Mouse (Mus musculus) small intestine, adult 2 months (tissue): ENCODE measurements around the gene Snx22. TPM values are rescaled to one million over a fixed set of nuclear protein-coding genes. Genes with fewer than 3 reads are reported as not detected.

Experiments
- H3K27ac ChIP-seq: fragments of 200-500 bp; 2 replicates; pipeline ENCODE4 v1.5.1; 2012; ENCODE audit warnings: low read depth, low read length, control low read depth, inconsistent platforms; ENCODE audit not compliant: insufficient read depth
- H3K27me3 ChIP-seq: fragments of 200-500 bp; 2 replicates; pipeline ENCODE4 v1.6.1; 2012; ENCODE audit warnings: mild to moderate bottlenecking, moderate library complexity, low read length, inconsistent platforms; ENCODE audit not compliant: control insufficient read depth, insufficient read depth
- H3K36me3 ChIP-seq: fragments of 200-500 bp; 2 replicates; pipeline ENCODE4 v1.6.1; 2012; ENCODE audit warnings: mild to moderate bottlenecking, low read length, control low read depth, inconsistent platforms; ENCODE audit not compliant: control insufficient read depth, insufficient read depth
- H3K4me1 ChIP-seq: fragments of 200-500 bp; 2 replicates; pipeline ENCODE4 v1.6.1; 2012; ENCODE audit warnings: low read length, inconsistent platforms, mixed read lengths; ENCODE audit not compliant: control insufficient read depth, insufficient read depth, insufficient read length
- H3K4me3 ChIP-seq: fragments of 200-500 bp; 2 replicates; pipeline ENCODE4 v1.5.1; 2012; ENCODE audit warnings: low read depth, mild to moderate bottlenecking, control low read depth, inconsistent platforms, low read length, moderate library complexity
- CTCF ChIP-seq: fragments of 200-500 bp; IDR thresholded peaks from 2 replicates; pipeline ENCODE4 v1.5.1; 2012; ENCODE audit warnings: low read depth, mild to moderate bottlenecking, control low read depth, inconsistent platforms, low read length, moderate library complexity, mixed read lengths; ENCODE audit not compliant: insufficient replicate concordance, insufficient read length; ENCODE audit errors: extremely low read depth
- POLR2A ChIP-seq: fragments of 200-500 bp; IDR thresholded peaks from 2 replicates; pipeline ENCODE4 v1.6.1; 2012; ENCODE audit warnings: low read depth, mild to moderate bottlenecking, control low read depth, inconsistent platforms, low read length, moderate library complexity
- WGBS: fragments of 180-500 bp; shearing (Covaris S2); methylation state at CpG from one replicate; pipeline ENCODE4 v1.1.7; 2018; 5-methylcytosine and 5-hydroxymethylcytosine counted together
- polyA plus RNA-seq: library from polyadenylated mRNA; depleted of rRNA; stranded (reverse); fragments of >200 nt; gene quantifications from 2 replicates; pipeline ENCODE4 v1.2.3, GENCODE M21; 2012

Snx22 gene
- polyA plus RNA-seq, 1 experiment: 0.91 TPM

DNA sequence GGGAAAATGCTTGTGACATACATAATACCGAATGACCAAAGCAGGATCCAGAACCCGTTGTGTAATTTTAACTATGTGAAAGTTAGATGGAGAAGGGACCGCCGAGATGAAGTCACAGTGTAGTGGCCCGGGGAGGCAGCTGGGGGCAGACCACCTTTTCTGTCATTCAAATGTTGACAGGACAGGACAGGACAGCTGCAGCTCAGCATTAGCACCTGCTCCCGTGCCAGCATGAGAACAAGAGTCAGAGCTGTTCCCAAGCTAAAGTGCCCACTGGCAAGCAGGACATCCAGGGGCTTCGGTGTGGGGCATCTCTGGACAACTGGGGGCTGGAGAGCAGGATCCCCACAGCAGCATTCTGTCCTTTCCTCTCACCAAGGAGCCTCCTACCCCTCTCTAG is 17.5 kb upstream of the Snx22 start:
- Histone ChIP-seq H3K4me3 (no peak overlapping the region), H3K27me3 (no peaks in the 10 kb centered on the region), H3K27ac (no peak overlapping the region), H3K36me3 (peaks cover 37% of the 10 kb centered on the region), H3K4me1 (peaks cover 19% of the 10 kb centered on the region)
- WGBS: 96% methylated on average over 7 of the region's 7 CpGs
- TF ChIP-seq CTCF (no peak), POLR2A (no peak)

DNA sequence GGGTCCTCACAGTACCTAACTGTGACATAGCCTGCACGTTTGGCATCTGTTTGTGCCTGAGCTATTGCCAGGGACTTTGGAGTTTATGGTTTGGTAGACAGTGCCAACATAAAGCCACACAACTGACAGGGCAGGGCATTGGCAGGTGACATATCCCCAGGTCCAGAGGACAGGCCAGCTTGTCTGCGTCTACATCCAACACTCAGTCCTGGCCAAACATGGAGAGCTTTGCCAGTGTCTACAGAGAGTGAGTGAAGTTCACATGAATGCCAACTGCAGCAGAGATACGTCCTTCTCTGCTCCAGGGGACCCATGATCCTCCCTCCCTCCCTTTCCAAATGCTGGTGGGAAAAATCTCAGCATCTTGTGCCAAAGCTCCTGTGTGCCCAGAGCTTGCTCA is 14.7 kb upstream of the Snx22 start:
- no peak overlapping the region for H3K4me3 ChIP-seq
- no peaks in the 10 kb centered on the region for H3K27me3 ChIP-seq
- WGBS: 30% methylated on average over 3 of the region's 3 CpGs
- peaks cover 2% of the 10 kb centered on the region; the same call in 1 of the 2 replicates for H3K4me1 ChIP-seq
- no peak for TF ChIP-seq POLR2A
- no peak for TF ChIP-seq CTCF
- peaks cover 25% of the 10 kb centered on the region for H3K36me3 ChIP-seq
- H3K27ac ChIP-seq: no peak overlapping the region

DNA sequence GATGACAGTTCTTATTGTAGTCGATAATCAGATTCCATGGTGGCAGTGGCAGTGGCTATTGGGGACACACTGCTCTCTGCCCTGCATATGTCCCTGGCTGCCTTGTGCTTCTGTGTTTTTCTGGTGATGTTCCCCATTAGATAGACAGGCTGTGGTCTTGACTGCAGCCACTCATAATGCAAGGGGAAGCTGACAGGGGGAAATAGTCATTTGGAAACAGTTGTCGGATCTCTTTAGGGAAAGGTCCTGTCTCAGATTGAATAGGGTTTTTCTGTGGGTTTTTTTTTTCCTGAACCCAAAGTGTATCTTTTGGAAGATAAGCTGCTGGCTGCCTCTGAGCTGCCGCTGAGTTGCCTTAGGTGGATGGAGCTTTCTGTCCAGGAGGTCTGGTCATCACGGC is 12.5 kb upstream of the Snx22 start:
- H3K4me3 ChIP-seq: no peak overlapping the region
- TF ChIP-seq POLR2A: no peak
- peaks cover 6% of the 10 kb centered on the region; the same call in 1 of the 2 replicates for H3K36me3 ChIP-seq
- no peaks in the 10 kb centered on the region for H3K27me3 ChIP-seq
- no peaks in the 10 kb centered on the region for H3K4me1 ChIP-seq
- WGBS: 69% methylated on average over 4 of the region's 4 CpGs
- H3K27ac ChIP-seq: no peak overlapping the region

DNA sequence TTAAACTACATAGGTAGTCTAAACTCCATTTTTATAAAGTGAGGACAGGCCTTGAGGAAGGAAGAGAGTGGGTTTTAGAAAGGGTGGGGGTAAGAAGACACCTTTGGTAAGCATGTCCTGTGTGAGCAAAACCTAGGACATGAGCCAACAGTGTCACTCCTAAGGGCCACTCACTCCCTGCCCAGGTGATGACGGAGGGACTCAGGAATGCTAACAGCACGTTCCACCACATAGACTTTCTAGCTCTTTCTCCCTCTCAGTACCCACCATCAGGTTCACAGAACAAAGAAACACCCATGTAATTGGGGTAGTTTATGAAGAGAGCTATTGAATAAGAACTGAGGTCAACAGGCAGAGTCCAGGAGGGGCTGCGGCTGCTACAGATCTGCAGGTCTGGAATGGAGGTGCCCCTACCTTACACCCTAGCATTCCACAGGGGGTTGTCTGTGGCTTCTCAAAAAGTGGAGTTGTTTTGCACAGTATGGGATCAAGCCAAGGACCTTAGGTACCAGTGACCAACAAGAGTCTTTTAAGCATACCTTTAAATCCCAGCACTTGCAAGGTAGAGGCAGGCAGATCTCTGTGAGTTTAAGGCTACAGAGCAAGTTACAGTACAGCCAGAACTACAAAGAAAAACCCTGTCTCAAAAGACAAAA is 11.4 kb upstream of the Snx22 start:
- Histone ChIP-seq H3K27ac (no peak overlapping the region), H3K36me3 (no peaks in the 10 kb centered on the region), H3K27me3 (no peaks in the 10 kb centered on the region), H3K4me1 (no peaks in the 10 kb centered on the region), H3K4me3 (no peak overlapping the region)
- TF ChIP-seq POLR2A (no peak), CTCF (no peak)
- 86% methylated on average over 3 of the region's 3 CpGs for WGBS

DNA sequence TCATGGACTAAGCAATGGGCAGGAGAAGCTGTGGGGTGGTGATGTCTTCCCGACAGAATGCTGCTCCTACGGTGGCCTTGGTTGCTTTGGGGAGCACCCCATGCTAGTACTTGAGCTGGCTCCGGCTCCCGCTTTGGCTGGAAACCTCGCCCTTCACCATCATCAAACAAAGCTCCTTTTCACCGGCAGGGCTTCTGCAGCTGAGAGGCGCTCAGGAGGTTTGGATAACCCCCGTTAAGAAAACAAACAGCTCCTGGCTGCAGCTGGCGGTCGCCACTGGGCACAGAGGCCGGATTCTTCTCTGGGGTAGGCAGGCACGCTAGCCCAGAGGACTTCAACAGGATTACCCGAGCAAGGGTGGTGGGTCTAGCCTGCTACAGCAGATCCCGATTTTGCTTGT is 9.0 kb upstream of the Snx22 start:
- no peak overlapping the region for H3K4me3 ChIP-seq
- TF ChIP-seq CTCF: no peak
- TF ChIP-seq POLR2A: no peak

DNA sequence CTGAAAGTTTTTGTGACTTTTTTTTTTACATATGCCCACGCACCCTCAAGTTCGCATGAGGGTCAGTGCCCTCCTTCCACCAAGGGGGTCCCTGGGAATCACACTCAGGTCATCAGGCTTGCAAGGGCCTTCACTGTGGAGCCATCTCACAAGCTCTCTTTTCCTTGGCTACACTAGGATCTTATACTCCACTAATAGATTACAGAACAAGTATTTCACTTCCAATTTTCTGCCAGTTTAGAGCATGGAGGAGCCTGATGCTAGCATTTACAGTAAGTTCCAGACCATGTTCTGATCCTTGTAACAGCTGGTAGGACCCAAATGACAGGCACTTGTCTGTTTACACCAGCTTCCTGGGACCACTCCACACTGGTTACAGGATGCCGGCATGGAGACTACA is 8.6 kb upstream of the Snx22 start:
- Histone ChIP-seq H3K27me3 (no peaks in the 10 kb centered on the region), H3K27ac (no peak overlapping the region), H3K36me3 (no peaks in the 10 kb centered on the region), H3K4me3 (no peak overlapping the region), H3K4me1 (0 out of 2 replicates have a peak, but pooled peaks cover 3% of the 10 kb centered on the region)
- no peak for TF ChIP-seq POLR2A
- no peak for TF ChIP-seq CTCF
- WGBS: 75% methylated on average over 3 of the region's 3 CpGs

More for the DNA sequence above, 9.0 kb upstream of the Snx22 start:
- 0 out of 2 replicates have a peak, but pooled peaks cover 3% of the 10 kb centered on the region for H3K4me1 ChIP-seq
- no peaks in the 10 kb centered on the region for H3K36me3 ChIP-seq
- H3K27me3 ChIP-seq: no peaks in the 10 kb centered on the region
- WGBS: 16% methylated on average over 14 of the region's 14 CpGs
- no peak overlapping the region for H3K27ac ChIP-seq

DNA sequence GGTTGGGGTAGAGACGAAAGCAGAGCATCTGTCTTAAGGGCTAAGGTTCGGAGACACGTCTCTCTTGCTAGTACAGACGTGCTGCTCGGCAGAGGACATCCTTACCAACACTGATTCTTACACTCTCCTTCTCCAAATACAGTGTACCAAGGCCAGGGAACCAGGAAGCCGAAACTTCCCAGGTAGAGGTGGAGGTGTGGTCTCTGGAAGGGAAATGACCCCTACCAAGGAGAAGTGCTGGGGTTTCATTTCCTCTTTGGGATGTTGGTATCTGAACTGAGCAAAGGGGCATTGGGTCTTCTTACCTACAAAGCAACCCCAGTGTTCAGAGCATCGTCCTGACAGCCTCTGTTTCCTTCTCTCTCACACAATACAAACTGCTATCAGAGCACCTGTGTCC is 3.2 kb upstream of the Snx22 start:
- Histone ChIP-seq H3K27ac (no peak overlapping the region), H3K4me3 (no peak overlapping the region), H3K27me3 (no peaks in the 10 kb centered on the region; the same call in 1 of the 2 replicates), H3K4me1 (peaks cover 8% of the 10 kb centered on the region), H3K36me3 (no peaks in the 10 kb centered on the region)
- TF ChIP-seq POLR2A (no peak), CTCF (no peak)
- 84% methylated on average over 7 of the region's 7 CpGs for WGBS
